Mouse (Mus musculus): Measurements from ENCODE around the gene Adgrg6. TPM values are rescaled to one million over a fixed set of nuclear protein-coding genes. Genes with fewer than 3 reads are reported as not detected.

Gene Adgrg6
- polyA plus RNA-seq, 3 experiments from 2014 or later = 0.19 TPM; not detected in 2

- ATAC-seq = no peak
These were observed 180.3 kb downstream of the Adgrg6 start for GRCm38 (mm10) chr10:14365065-14365589.

- ATAC-seq = no peak
These were observed 182.2 kb downstream of the Adgrg6 start for GRCm38 (mm10) chr10:14363226-14363625.

- no peak for ATAC-seq
These were observed 187.2 kb downstream of the Adgrg6 start for GRCm38 (mm10) chr10:14358271-14358670.

Other genes starting within 250 kb of the Adgrg6 start
- 100 to 1,000 TPM in 2 of 3 experiments, 10 to 100 TPM in 1; 98.9 to 119 (median 106) TPM for gene Vta1, start 159.9 kb upstream of the Adgrg6 start, polyA plus RNA-seq (2017; shearing (Covaris generic))
- gene Nmbr, start 159.9 kb upstream of the Adgrg6 start, polyA plus RNA-seq (2017; shearing (Covaris generic)) = not detected
- gene Gje1, start 172.6 kb upstream of the Adgrg6 start, polyA plus RNA-seq (2017; shearing (Covaris generic)) = not detected